Mouse (Mus musculus) frontal cortex, postnatal 10 days (tissue): Measurements from ENCODE around the gene Pkd2l1.
A peak's percentile ranks its signal among the peaks of the same experiment; 100 is the strongest.

ENCODE experiments used
- DNase-seq, 2 experiments: peaks; one replicate each; pipeline ENCODE4 v3.0.0; 2022; ENCODE audit warnings: low spot score in 2 of 2, mixed read lengths in 1 of 2

Gene Pkd2l1

DNA sequence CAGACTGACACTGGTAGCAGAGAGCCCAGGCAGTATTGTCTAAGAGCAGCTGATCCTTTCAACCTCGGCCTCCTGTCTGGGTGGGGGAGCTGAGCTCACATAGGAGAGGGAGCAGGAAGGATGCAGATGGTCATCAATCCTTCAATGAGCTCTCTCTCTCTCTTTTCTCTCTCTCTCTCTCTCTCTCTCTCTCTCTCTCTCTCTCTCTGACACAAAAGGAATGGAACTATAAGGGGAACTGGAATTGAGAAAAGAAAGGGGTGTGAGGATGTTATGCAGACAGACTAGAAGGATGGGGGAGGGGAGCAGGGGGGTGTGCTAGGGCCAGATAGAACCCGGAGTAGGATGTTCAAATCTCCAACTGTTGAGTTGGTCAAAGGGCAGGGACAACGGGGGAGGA lies at the start of gene Pkd2l1:
Gene Pkd2l1 (minus strand): TSS at position 101 of the 400 bp plus-strand sequence.
- DNase-seq: no peak

GRCm38 (mm10) chr19:44238906-44239305 lies 46.7 kb upstream of the Pkd2l1 start:
- no peak for DNase-seq

GRCm38 (mm10) chr19:44237471-44238006 lies 45.3 kb upstream of the Pkd2l1 start:
- no peak for DNase-seq

DNA sequence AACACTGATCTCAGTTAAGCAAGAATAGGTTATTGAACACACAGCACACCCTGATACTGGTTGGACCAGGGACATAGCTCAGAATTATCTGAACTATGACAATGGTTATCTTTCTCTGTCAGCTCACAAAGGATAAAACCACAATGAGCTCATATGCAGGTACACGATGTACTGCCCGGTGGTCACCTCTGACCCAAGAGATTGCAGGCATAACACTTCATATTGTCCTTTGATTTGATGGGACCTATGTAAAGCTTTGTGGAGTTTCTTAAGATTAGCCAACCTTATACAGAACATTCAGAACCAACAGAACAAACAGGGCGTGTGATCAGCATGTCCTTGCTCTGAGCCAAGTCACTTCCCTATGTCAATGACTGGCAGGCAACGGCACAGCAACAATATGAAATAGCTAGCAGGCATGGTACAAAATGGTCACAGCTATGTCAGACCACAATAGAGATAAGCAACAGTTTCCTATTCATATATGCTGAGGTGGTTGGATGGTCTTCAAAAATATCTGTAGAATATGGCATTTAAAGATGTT lies 39.4 kb upstream of the Pkd2l1 start:
- no peak for DNase-seq

GRCm38 (mm10) chr19:44230212-44230611 lies 38.0 kb upstream of the Pkd2l1 start:
- DNase-seq: no peak

GRCm38 (mm10) chr19:44229776-44230175 lies 37.5 kb upstream of the Pkd2l1 start:
- DNase-seq: no peak

DNA sequence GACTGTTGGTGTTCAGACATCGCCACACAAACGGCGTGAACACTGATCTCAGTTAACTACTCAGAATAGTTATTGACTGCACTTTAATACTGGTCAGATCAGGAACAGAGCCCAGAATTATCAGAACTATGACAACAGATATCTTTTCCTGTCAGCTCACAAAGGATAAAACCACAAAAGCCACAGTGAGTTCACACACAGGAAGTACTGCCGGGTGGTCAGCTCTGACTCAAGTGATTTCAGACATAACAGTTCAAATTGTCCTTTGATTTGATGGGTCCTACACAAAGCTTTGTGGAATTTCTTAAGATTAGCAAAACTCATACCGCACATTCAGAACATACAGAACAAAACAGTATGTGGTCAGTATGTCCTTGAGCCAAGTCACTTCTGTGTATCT lies 33.5 kb upstream of the Pkd2l1 start:
- DNase-seq: no peak

DNA sequence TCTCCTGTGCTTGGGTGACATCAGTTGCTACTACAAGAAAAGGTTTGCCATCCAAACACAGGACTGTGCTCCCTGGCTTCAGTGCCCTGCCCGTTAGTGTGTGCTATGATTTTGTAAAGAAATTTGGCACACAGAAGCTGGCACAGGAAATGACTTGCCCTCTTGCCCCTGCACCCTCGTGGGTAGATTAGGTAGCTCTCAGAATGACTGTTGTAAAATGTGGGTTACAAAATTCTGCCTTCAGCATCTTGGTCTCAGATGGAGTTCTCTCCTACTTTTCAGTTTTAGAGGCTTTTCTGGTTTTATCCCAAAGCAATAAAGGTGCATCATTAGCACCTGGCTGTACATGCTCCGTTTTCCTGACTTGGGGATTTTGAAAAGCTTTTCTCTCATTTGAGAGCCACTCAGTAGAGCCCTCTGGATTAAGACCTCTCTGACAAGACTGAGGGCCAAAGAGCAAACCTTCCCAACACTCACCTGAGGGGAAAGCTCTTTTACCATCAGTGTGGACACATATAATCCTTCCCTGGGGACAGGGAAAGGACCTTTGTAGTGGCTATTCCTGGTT lies 25.8 kb upstream of the Pkd2l1 start:
- no peak for DNase-seq

DNA sequence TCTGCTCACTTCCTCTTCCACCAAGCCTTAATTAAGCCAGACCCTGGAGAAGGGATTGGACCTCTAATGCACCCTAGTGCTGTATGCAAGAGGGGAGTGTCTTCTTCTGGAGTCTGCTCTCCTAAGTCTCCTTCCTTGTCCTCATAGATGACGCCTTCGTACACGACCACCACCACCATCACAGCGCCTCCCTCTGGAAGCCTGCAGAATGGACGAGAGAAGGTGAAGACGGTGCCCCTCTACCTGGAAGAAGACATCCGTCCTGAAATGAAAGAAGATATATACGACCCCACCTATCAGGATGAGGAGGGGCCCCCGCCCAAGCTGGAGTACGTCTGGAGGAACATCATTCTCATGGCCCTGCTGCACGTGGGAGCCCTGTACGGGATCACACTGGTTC lies 23.0 kb upstream of the Pkd2l1 start:
- no peak for DNase-seq

DNA sequence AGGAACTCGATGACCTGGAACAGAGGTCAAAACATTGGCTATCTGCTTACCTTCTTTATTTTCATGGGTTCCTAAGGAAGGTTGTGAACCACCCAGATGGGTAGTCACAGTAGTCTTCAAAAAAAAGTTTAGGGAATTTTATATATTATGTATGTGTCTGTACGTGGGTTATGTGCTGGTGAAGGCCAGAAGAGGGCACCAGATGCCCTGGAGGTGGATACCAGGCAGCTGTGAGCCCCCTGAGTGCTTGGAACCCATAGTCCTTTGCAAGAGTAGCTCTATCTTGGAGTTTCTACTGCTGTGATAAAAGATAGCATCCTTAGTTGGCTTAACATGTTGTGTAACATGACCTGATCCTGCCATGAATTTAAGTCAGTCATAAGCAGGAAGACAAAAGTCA lies 14.8 kb upstream of the Pkd2l1 start:
- no peak for DNase-seq

DNA sequence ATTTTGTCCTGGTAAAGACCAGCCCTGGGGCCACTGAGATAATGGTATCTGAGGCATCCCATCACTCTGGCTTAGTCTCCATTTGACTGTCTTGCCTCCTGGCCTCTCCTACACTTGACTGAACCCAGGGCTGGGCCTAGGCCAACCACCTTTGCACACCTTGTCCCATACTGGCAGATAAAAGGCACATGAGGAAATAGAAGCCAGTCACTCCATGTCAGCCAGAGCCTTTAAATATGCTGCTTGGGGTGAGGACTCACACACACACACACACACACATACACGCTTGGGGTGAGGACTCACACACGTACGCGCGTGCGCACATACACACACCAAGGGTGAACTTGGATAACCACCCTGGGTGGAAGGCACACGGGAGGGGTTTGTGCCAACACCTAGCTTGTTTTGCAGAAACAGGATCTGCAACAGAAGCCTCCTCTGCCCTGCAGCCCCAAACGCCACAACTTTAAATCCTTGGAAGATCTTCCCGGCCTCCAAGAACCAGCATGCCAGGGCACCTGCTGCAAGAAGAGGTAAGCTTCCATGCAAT lies 10.8 kb upstream of the Pkd2l1 start, which contains the start of gene Scd3:
Gene Scd3 (plus strand): TSS at position 255 of the 550 bp plus-strand sequence.
- DNase-seq: no peak

- no peak for DNase-seq
Observed at GRCm38 (mm10) chr19:44198964-44199363, 6.7 kb upstream of the Pkd2l1 start.

DNA sequence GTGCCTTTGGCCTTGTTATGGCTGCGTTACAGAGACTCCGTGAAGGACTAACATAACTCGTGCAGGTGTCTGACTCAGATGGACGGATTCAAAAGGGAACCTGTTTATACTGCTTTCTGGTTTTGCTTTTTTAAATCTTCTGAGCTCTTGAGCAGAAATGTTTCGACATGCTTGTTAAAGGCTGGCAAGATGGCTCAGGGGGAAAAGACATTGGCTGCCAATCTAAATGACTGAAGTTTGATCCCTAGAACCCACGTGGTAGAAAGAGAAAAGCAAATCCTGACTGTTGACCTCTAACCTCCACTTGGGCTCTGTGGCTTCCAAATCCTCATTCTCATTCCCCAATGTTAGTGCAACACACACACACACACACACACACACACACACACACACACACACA lies 6.3 kb upstream of the Pkd2l1 start:
- no peak for DNase-seq

- DNase-seq: no peak
Observed at GRCm38 (mm10) chr19:44197053-44197852, 5.0 kb upstream of the Pkd2l1 start.

DNA sequence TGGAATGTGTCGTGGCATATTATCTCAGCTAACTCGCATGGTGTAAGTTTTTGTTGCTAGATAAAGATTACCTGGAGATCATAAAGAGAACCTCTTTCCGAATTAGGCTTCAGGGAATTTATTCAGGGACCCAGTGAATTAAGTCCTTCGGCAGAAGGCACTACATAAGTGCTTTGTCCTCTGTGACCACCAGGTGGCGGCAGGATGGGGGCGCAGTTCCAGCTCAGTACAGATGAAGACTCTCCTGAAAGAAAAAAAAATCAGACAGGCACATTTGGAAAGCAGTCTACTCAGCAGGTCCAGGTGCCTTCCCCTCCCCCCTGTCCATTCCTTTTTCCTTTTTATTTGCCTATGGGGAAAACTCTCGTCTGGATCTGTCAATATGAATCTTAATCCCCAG lies 2.9 kb upstream of the Pkd2l1 start:
- DNase-seq: peak; percentile 39 to 54

- no peak for DNase-seq
Observed at GRCm38 (mm10) chr19:44193906-44194305, 1.7 kb upstream of the Pkd2l1 start.

- no peak for DNase-seq
Observed at GRCm38 (mm10) chr19:44189056-44189455, 3.2 kb downstream of the Pkd2l1 start.

GRCm38 (mm10) chr19:44183968-44184367 lies 8.3 kb downstream of the Pkd2l1 start:
- no peak for DNase-seq

- no peak for DNase-seq
Observed at GRCm38 (mm10) chr19:44180502-44180901, 11.7 kb downstream of the Pkd2l1 start.

DNA sequence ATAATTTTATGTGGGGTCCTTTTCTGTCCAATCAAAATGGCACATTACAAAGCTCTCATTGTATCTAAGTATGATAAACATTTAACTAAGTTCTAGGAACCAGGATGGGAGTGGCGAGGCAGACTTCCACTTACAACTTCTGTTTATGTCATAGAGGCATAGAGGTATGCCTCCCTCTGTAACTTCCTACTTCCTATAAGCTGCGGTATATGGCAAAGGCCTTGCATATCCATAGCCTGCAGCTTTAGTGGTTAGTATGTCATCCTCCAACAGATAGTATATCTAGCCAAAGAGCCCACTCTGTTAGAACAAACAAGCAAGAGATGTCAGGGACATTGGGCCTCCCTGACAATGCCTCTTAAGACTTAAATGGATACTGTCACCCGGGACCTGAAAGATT lies 15.5 kb downstream of the Pkd2l1 start:
- no peak for DNase-seq

GRCm38 (mm10) chr19:44174835-44175234 lies 17.4 kb downstream of the Pkd2l1 start:
- no peak for DNase-seq

- DNase-seq: no peak
Observed at GRCm38 (mm10) chr19:44161515-44161914, 30.7 kb downstream of the Pkd2l1 start.

GRCm38 (mm10) chr19:44159386-44159785 lies 32.9 kb downstream of the Pkd2l1 start:
- no peak for DNase-seq
